Mouse (Mus musculus) lung, postnatal 0 days (tissue): ENCODE data around the gene Prr13.

ENCODE experiments used
- CTCF ChIP-seq: IDR thresholded peaks from 2 replicates; pipeline ENCODE4 v1.5.1; 2016; ENCODE audit warnings: antibody characterized with exemption, mild to moderate bottlenecking
- EP300 ChIP-seq: IDR thresholded peaks from 2 replicates; pipeline ENCODE4 v1.6.1; 2016; ENCODE audit warnings: antibody characterized with exemption, mild to moderate bottlenecking, control low read depth

GRCm38 (mm10) chr15:102499851-102500250 is 41.0 kb downstream of the Prr13 start:
- TF ChIP-seq CTCF (no peak), EP300 (no peak)
